Mouse (Mus musculus) CH12.LX (cell line): Measurements from ENCODE around the gene Nomo1. TPM values are rescaled to one million over a fixed set of nuclear protein-coding genes. Genes with fewer than 3 reads are reported as not detected.

Source experiments
- DNase-seq: peaks from one replicate; pipeline ENCODE4 v3.0.0-alpha.2; 2013; ENCODE audit errors: extremely low read depth
- H3K27ac ChIP-seq: 2 replicates; pipeline ENCODE4 v1.5.1; 2012; ENCODE audit warnings: low read depth, mild to moderate bottlenecking, control low read depth, moderate library complexity; ENCODE audit not compliant: insufficient read depth
- H3K27me3 ChIP-seq: replicated peaks from 2 replicates; pipeline ENCODE3; 2012; ENCODE audit warnings: inconsistent platforms
- H3K36me3 ChIP-seq, 2 experiments: replicated peaks in 1 of 2; 2 replicates each; pipeline versions ENCODE3 to v1.6.1; 2012; ENCODE audit warnings: inconsistent platforms in 1 of 2, low read length in 1 of 2, mild to moderate bottlenecking in 1 of 2, mixed read lengths in 1 of 2, moderate library complexity in 1 of 2; ENCODE audit not compliant: control insufficient read depth in 1 of 2, insufficient read depth in 1 of 2
- H3K4me1 ChIP-seq, 2 experiments: 2 replicates each; pipeline ENCODE4 v1.6.1; 2012; ENCODE audit warnings: inconsistent platforms in 1 of 2, moderate library complexity in 1 of 2; ENCODE audit not compliant: insufficient read depth in 2 of 2, control insufficient read depth in 1 of 2
- H3K4me2 ChIP-seq: 2 replicates; pipeline ENCODE4 v1.6.1; 2012; ENCODE audit warnings: low read depth, mild to moderate bottlenecking, control low read depth; ENCODE audit not compliant: poor library complexity, insufficient read depth, severe bottlenecking
- H3K4me3 ChIP-seq, 3 experiments: fragments of 150-350 bp in 1 of 3; sonication (generic) in 1 of 3; replicated peaks in 1 of 3; 2 replicates each; pipeline versions ENCODE3 to v1.5.1; 2011 to 2012; ENCODE audit warnings: low read depth in 2 of 3, low read length in 2 of 3, mild to moderate bottlenecking in 2 of 3, moderate library complexity in 2 of 3, control low read depth in 1 of 3, improper control_type of control experiment in 1 of 3, inconsistent platforms in 1 of 3, mixed read lengths in 1 of 3; ENCODE audit not compliant: poor library complexity in 1 of 3
- H3K79me2 ChIP-seq: replicated peaks from 2 replicates; pipeline ENCODE4 v1.6.1; 2012; ENCODE audit warnings: mild to moderate bottlenecking, moderate library complexity; ENCODE audit not compliant: control insufficient read depth, poor library complexity, insufficient read depth, severe bottlenecking; ENCODE audit errors: extremely low read depth
- H3K9ac ChIP-seq: 2 replicates; pipeline ENCODE4 v1.6.1; 2012; ENCODE audit warnings: low read depth, mild to moderate bottlenecking, control low read depth, moderate library complexity; ENCODE audit not compliant: insufficient read depth
- H3K9me3 ChIP-seq: replicated peaks from 2 replicates; pipeline ENCODE3; 2012; ENCODE audit warnings: low read length, inconsistent platforms, mixed read lengths
- EP300 ChIP-seq: IDR thresholded peaks from 2 replicates; pipeline ENCODE4 v1.6.1; 2011; ENCODE audit warnings: low read length, improper control_type of control experiment
- GABPA ChIP-seq: IDR thresholded peaks from 2 replicates; pipeline ENCODE4 v1.6.1; 2012; ENCODE audit warnings: low read depth, low read length, improper control_type of control experiment, inconsistent platforms; ENCODE audit not compliant: insufficient replicate concordance
- HCFC1 ChIP-seq: IDR thresholded peaks from 2 replicates; pipeline ENCODE4 v1.6.1; 2012; ENCODE audit warnings: low read depth, mild to moderate bottlenecking, inconsistent platforms, low read length, improper control_type of control experiment
- JUN ChIP-seq: IDR thresholded peaks from 2 replicates; pipeline ENCODE4 v1.6.1; 2011; ENCODE audit warnings: low read depth, mild to moderate bottlenecking, low read length, improper control_type of control experiment, moderate library complexity; ENCODE audit not compliant: insufficient read depth
- KAT2A ChIP-seq: IDR thresholded peaks from 2 replicates; pipeline ENCODE4 v1.6.1; 2012; ENCODE audit warnings: low read length, improper control_type of control experiment, inconsistent platforms; ENCODE audit not compliant: insufficient replicate concordance
- MAX ChIP-seq: IDR thresholded peaks from 2 replicates; pipeline ENCODE4 v1.6.1; 2011; ENCODE audit warnings: low read length, improper control_type of control experiment
- MXI1 ChIP-seq: IDR thresholded peaks from 2 replicates; pipeline ENCODE4 v1.6.1; 2011; ENCODE audit warnings: mild to moderate bottlenecking, low read depth, low read length, improper control_type of control experiment
- MYC ChIP-seq: IDR thresholded peaks from 2 replicates; pipeline ENCODE4 v1.6.1; 2011; ENCODE audit warnings: low read depth, mild to moderate bottlenecking, improper control_type of control experiment, low read length
- NRF1 ChIP-seq: IDR thresholded peaks from 2 replicates; pipeline ENCODE4 v1.6.1; 2014; ENCODE audit warnings: low read depth, mild to moderate bottlenecking, inconsistent platforms, low read length, improper control_type of control experiment, moderate library complexity
- PAX5 ChIP-seq: IDR thresholded peaks from 2 replicates; pipeline ENCODE4 v1.6.1; 2012; ENCODE audit warnings: low read length, inconsistent platforms, mixed read lengths
- POLR2A ChIP-seq: IDR thresholded peaks from 2 replicates; pipeline ENCODE4 v1.6.1; 2011; ENCODE audit warnings: low read depth, mild to moderate bottlenecking, improper control_type of control experiment, low read length
- RCOR1 ChIP-seq: conservative IDR thresholded peaks from 2 replicates; pipeline ENCODE4 v1.6.1; 2012; ENCODE audit warnings: low read depth, mild to moderate bottlenecking, inconsistent platforms, low read length, improper control_type of control experiment
- SIN3A ChIP-seq: IDR thresholded peaks from 2 replicates; pipeline ENCODE4 v1.6.1; 2012; ENCODE audit warnings: low read length, improper control_type of control experiment, inconsistent platforms
- SMC3 ChIP-seq: IDR thresholded peaks from 2 replicates; pipeline ENCODE4 v1.6.1; 2011; ENCODE audit warnings: low read depth, low read length, improper control_type of control experiment
- UBTF ChIP-seq: IDR thresholded peaks from 2 replicates; pipeline ENCODE4 v1.6.1; 2012; ENCODE audit warnings: low read depth, mild to moderate bottlenecking, inconsistent platforms, low read length, improper control_type of control experiment, moderate library complexity
- USF1 ChIP-seq: IDR thresholded peaks from 2 replicates; pipeline ENCODE4 v1.6.1; 2014; ENCODE audit warnings: low read depth, mild to moderate bottlenecking, inconsistent platforms, low read length, improper control_type of control experiment
- ZC3H11A ChIP-seq: IDR thresholded peaks from 2 replicates; pipeline ENCODE4 v1.6.1; 2012; ENCODE audit warnings: low read depth, mild to moderate bottlenecking, inconsistent platforms, low read length, improper control_type of control experiment
- ZKSCAN1 ChIP-seq: IDR thresholded peaks from 2 replicates; pipeline ENCODE4 v1.6.1; 2012; ENCODE audit warnings: low read depth, inconsistent platforms, low read length, improper control_type of control experiment, borderline replicate concordance
- ZNF384 ChIP-seq: IDR thresholded peaks from 2 replicates; pipeline ENCODE4 v1.6.1; 2012; ENCODE audit warnings: low read depth, low read length, improper control_type of control experiment, inconsistent platforms
- dilution Hi-C: fragments of 300-500 bp; cut with MboI; formaldehyde crosslinking; loops from 2 replicates; pipeline ENCODE4 v1.14.3; 2020; ENCODE audit warnings: low sequenced_read_pairs; ENCODE audit not compliant: extremely low pct_unique_long_range_greater_than_20kb, extremely low pct_ligation_motif_present
- in situ Hi-C: fragments of 300-500 bp; cut with MboI; formaldehyde crosslinking; loops from 3 replicates; pipeline ENCODE4 v1.14.3; 2019; ENCODE audit warnings: low sequenced_read_pairs, low pct_ligation_motif_present, low pct_unique_long_range_greater_than_20kb, mixed read lengths
- polyA plus RNA-seq: library from polyadenylated mRNA; unstranded; fragments of >175 nt; gene quantifications from 2 replicates; pipeline ENCODE4 v1.2.1, GENCODE M21; 2012; ENCODE audit warnings: low read depth; ENCODE audit not compliant: insufficient read length
- total RNA-seq, 2 experiments: library from RNA; depleted of rRNA; stranded (reverse); fragments of 300-350 nt in 1 of 2; fragments of >200 nt in 1 of 2; gene quantifications; 2 replicates each; pipeline ENCODE4 v1.2.3; 2012 to 2014

The Nomo1 gene
- total and polyA plus RNA-seq, 3 experiments, result 41.9 to 103 (median 89.6) TPM

DNA sequence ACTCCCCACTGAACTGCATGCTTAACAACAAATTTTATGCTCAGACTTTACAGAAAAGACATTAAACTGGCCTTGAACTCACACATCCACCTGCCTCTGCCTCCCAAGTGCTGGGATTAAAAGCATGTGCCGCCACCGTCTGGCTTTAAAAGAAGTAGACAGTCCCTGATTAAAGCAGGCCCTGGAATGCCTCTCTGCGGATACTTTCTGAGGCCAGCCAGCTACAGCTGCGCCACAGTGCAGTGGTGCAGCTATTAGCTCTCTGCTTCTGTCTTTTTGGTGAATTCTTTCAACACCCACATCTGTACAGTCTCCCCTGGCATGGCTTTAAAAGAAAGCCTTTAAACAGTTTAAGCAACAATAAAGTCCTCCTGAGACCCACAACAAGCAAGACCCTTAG lies 11.5 kb upstream of the Nomo1 start:
- TF ChIP-seq USF1, result no peak
- TF ChIP-seq SIN3A, result no peak
- no peak for TF ChIP-seq EP300
- no peak for TF ChIP-seq MYC
- no peak for TF ChIP-seq GABPA
- TF ChIP-seq RCOR1, result no peak
- TF ChIP-seq ZNF384, result no peak
- Histone ChIP-seq H3K4me3 (no peak overlapping the region), H3K4me2 (no peak overlapping the region), H3K36me3 (no peaks in the 10 kb centered on the region), H3K9me3 (no peaks in the 10 kb centered on the region), H3K27me3 (no peaks in the 10 kb centered on the region), H3K27ac (no peak overlapping the region), H3K4me1 (peaks cover 3 to 5% of the 10 kb centered on the region in 2 experiments; a peak in 2 of 4 replicates), H3K9ac (no peak overlapping the region), H3K79me2 (no peaks in the 10 kb centered on the region)
- in situ Hi-C loops (no loop called here), dilution Hi-C loops (no loop called here)
- no peak for DNase-seq

GRCm38 (mm10) chr7:46025436-46025835 lies 8.1 kb upstream of the Nomo1 start:
- Histone ChIP-seq H3K9ac (no peak overlapping the region), H3K9me3 (no peaks in the 10 kb centered on the region), H3K27ac (no peak overlapping the region), H3K36me3 (no peaks in the 10 kb centered on the region), H3K27me3 (no peaks in the 10 kb centered on the region), H3K4me3 (no peak overlapping the region), H3K4me2 (no peak overlapping the region), H3K4me1 (peaks cover 12 to 20% of the 10 kb centered on the region in 2 experiments), H3K79me2 (no peaks in the 10 kb centered on the region)
- DNase-seq, result no peak
- in situ Hi-C loops (no loop called here), dilution Hi-C loops (no loop called here)
- TF ChIP-seq SMC3 (no peak), ZKSCAN1 (no peak), KAT2A (no peak), UBTF (no peak), ZC3H11A (no peak), HCFC1 (no peak), NRF1 (no peak), GABPA (no peak), MYC (no peak), MAX (no peak), PAX5 (no peak), JUN (no peak), POLR2A (no peak), MXI1 (no peak), ZNF384 (no peak)
